Mouse (Mus musculus): ENCODE measurements around the gene Odf2.
A peak's percentile ranks its signal among the peaks of the same experiment; 100 is the strongest.

Gene Odf2

GRCm38 (mm10) chr2:29889066-29889944 is at the start of gene Odf2:
TSS of gene Odf2 (plus strand) at chr2:29889221.
- DNase-seq (ENCODE audit: low read depth, low spot score): peak; percentile 99

DNA sequence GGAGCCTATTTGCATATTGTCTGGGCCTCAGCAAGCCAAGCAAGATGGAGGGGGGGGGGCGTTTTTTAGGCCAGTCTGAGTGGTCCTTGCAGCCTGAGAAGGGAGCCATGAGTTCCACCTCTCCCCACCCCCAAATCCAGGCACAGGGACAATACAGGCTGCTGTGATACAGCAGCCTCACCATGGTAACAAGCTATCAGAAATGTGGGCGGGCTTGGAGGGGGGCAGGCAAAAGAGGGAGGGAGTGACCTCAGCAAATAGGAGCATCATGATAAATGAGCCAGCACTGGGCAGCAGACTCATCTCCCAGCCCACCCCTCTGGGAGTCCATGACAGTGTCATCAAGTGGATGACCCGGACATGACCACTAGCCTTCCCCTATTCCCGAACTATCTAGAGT is 49.6 kb upstream of the Odf2 start:
- DNase-seq (ENCODE audit: low read depth, low spot score): no peak

DNA sequence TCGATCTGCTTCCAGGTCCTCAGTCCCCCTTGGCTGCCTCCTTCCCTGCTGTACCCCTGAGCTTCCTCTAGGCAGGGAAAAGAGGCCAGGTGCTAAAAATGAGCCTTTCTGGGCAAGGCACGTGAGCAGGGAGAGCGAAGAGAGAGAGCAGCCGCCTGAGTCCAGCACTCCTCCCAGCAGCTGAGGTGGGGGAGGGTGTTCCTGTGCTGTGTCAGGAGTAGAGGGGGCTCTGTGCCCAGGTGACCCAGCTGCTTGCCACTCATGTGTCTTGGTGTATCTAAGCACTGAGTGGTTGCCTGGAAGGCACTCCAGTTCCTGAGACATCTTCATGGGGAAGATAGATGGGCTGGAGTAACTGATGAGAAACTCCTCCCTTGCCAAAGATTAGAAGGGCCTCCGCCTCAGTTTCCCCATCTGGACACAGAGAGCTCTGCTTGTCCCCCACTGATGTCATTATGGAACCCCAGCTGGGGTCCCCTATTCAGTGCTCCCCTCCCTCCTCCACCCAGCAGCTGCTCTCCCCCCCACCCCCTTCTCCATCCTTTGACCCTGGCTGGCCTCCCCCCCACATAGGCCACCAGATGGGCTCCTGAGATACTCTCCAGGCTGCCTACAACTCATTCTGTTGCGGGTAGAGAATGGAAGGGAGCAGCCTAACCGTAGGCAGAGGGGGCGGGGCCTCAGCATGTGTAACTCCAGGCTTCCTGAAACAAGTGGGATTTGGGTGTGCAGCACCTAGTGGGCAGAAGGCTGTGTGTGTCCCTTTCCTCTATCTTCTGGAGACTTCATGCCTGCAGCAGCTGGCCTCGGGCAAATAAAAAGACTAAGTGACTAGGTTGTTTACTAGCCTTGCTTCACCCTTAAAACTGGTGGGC is 45.6 kb upstream of the Odf2 start:
- no peak for DNase-seq (ENCODE audit: low read depth, low spot score)

GRCm38 (mm10) chr2:29844115-29844514 is 44.9 kb upstream of the Odf2 start:
- DNase-seq (ENCODE audit: low read depth, low spot score): no peak

DNA sequence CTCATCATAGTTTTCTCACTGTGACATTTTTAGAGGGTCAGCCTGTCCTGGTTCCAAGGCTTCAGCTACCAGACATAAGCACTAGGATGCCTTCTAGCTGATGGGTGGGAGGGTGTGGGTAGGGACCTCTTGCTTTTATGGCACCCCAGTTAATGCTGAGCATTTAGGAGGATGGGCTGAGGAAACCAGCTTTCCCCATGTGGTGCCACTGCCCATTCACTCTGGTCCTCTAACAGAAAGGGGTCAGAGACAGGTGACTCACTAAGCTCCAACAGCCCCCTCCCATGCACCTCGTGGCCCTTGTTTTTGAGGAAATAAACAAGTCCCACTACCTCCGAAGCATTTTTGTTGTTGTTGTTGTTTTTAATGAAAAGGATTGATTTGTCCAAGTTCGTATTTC is 44.4 kb upstream of the Odf2 start:
- DNase-seq (ENCODE audit: low read depth, low spot score): no peak

- no peak for DNase-seq (ENCODE audit: low read depth, low spot score)
These were observed 43.4 kb upstream of the Odf2 start for GRCm38 (mm10) chr2:29845636-29846035.

DNA sequence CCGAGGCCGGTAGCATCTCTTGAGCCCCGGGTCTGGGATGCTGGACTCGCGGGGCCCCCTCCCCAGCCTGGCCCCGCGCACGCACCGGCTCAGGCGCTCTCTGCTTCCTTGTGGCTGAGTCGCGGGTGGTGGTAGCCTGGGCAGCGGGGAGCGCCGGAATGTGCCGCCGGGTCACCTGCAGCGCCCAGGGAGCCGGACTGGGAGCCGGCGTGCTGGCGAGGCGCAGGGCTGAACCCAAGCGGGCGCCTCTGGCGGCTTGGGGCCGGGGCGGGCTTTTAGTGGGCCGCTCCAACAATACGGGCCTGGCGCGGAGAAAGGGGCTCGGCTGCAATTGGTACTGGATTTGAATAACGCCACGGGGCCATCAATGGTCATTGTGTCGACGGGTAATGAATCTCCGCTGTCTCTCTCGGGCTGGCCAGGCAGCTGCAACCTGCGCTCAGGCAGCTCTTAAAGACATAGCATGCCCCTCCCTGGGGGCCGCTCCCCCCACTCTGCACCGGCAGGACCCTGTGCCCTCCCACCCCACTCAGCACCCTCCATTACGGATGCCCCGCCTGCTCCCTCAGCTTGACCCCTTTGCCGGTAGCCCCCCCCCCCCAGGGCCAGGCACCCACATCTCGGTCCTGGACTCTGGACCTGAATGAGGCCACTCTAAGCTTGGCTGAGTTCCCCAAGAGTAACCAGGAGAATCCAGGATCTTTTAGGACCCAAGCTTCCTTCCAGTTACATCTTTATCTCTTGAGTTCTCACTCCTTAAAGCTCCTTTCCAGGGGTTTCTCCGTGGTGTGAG is 42.8 kb upstream of the Odf2 start:
- DNase-seq (ENCODE audit: low read depth, low spot score): no peak

DNA sequence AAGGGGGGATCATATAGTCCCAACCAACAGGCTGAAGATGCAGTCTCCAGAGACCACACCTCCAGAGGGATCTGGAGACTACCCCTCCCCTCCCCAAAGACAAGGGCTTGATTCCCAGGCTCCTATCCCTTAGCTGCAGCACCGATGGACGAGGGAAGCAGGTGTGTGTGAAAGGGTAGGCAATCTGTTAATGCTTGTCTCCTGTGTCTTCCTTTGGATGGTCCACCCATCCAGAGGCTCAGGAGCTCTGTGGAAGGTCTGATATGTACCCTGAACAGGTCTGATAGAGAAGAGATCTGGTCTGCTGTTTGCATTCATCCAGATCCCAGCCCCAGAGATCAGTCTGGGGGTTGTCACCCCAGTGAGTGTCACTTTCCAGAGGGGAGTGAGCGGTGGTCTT is 42.1 kb upstream of the Odf2 start:
- DNase-seq (ENCODE audit: low read depth, low spot score): no peak

- no peak for DNase-seq (ENCODE audit: low read depth, low spot score)
These were observed 40.0 kb upstream of the Odf2 start for GRCm38 (mm10) chr2:29849041-29849440.

GRCm38 (mm10) chr2:29849841-29850480 is 39.1 kb upstream of the Odf2 start:
- DNase-seq (ENCODE audit: low read depth, low spot score): no peak

GRCm38 (mm10) chr2:29852957-29853485 is 36.0 kb upstream of the Odf2 start:
- DNase-seq (ENCODE audit: low read depth, low spot score): no peak

- no peak for DNase-seq (ENCODE audit: low read depth, low spot score)
These were observed 35.3 kb upstream of the Odf2 start for GRCm38 (mm10) chr2:29853736-29854135.

DNA sequence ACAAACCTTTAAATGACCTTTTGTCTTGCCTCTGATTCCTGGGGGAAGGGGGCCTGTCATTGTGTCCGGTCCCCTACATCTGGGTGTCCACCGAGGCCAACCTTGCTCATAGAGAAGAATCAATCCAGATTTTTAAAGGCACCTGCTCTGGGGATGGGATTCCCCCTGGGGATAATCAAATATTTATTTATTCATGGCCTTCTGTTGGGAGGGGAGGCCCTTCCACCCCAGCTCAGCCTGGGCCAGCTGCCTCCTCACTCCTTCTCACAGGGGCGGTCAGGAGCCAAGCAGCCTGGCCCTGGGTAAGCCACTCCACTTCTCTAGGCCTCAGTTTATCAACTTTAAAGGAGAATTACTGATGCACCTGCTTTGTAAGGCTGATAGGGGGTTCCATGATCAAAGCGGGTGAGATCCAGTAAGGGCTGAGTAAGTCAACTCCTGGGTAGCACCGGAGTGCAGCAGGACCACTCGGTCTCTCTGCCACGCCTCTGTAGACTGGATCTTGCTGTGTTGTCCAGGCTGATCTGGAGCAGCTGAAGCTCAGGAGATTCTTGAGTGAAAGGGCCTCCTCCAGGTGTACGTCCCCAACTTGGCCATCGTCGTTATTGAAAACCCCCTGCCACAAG is 33.3 kb upstream of the Odf2 start:
- no peak for DNase-seq (ENCODE audit: low read depth, low spot score)

DNA sequence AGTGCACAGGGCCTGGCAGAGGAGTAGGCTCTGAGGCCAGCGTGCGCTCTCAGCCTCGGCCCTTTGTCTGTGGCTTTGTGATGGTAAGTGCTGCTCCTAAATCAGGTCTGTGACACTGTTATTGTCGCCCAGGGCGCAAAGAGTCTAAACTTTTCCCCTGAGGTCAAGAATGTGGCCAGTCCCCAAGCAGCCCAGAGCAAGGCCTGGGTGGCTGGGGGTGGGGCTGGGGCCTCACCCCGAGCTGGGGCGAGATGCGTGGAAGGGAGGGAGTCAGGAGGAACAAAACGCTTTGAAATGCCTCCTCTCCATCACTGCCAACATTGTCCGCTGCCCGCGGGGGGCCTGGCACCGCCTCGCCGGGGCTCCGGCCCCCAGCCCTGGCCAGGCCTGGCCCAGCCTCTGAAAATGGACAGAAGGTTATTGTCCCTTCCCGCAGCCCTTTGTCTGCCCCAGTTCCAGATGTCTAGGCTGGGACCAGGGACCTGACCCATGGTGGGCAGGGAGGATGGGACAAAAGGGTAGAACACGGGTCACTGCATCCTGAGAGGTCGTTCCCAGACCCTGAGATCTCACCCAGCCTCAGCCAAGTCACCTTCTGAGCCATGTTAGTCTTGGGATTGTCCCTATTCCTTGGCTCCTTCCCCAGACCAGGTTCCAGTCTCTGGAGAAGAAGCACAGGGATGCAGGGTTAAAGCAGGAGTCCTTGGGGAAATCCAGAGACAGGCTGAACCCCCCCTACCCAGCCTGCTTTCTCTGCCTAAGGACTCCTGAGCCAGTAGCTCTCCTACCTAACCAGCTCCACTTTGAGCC is 32.4 kb upstream of the Odf2 start:
- no peak for DNase-seq (ENCODE audit: low read depth, low spot score)

DNA sequence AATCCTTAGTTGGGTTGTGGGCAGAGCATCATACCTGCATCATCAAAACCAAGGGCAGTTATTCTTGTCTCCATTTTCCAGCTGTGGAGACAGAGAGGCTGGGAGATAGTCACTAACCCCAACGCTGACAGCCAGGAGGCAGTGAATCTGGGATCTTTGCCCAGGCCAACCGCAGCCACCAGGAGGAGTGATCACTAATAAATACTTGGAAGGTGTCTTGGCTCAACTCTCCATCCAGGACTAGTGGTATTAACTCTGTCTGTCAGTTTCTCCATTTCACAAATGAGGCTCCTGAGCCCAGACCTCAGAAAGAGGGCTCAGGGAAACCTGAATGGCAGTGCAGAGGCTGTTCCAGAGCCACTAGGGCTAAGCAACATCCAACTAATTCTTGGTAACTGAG is 31.7 kb upstream of the Odf2 start:
- no peak for DNase-seq (ENCODE audit: low read depth, low spot score)

DNA sequence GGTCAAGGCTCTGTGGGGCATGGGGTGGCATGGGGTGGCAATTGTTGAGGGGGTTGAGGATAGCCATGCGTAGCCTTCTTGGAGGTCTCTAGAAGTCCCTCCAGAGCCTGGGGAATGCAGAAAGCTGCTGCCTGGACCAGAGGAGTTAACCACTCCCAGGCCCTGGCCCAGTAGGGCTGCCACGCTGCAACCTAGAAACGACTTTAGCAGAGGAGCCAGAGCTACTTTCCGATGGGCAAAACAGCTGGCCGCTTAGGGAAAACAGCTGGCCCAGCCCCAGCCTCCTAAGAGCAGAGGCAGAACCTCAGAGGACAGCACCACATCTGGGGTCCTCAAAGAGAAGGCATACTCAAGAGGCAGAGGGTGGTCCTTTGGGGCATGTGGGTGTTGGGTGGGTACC is 31.1 kb upstream of the Odf2 start:
- DNase-seq (ENCODE audit: low read depth, low spot score): no peak

GRCm38 (mm10) chr2:29858748-29859473 is 30.1 kb upstream of the Odf2 start:
- peak; percentile 29 for DNase-seq (ENCODE audit: low read depth, low spot score)

DNA sequence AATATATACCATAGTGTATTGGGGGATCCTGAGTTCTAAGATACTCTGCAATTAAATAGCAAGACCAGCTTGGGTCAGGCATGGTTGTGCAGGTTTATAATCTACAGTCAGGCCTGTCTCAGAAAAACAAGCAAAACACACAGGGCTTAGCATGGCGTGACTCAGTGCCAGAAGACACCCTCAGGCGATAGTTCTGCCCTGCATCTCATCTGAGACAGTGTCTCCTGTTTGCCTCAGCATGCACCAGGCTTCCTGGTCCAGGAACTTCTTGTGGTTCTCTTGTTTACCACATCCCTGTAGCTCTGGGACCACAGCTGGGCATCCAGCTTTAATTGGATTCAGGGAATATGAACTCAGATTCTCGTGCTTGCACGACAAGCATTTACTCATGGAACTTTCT is 23.9 kb upstream of the Odf2 start:
- DNase-seq (ENCODE audit: low read depth, low spot score): no peak

All from retina, postnatal 7 days (tissue).